Mouse (Mus musculus): ENCODE results near the gene Plagl2.

GRCm38 (mm10) chr2:153209286-153209685 is 31.9 kb downstream of the Plagl2 start:
- TF ChIP-seq POLR2A (IDR thresholded peaks at IDR 0.05; ENCODE audit: extremely low read depth, insufficient read depth, low read length): no peak
- no peak for TF ChIP-seq CTCF (IDR thresholded peaks at IDR 0.05; ENCODE audit: low read depth, low read length)

All from liver, adult 2 months (tissue).